Mouse (Mus musculus) heart, adult 2 months (tissue): ENCODE data around the gene Pak6. TPM values are rescaled to one million over a fixed set of nuclear protein-coding genes. Genes with fewer than 3 reads are reported as not detected.

Experiments used
- DNase-seq, 2 experiments: peaks; one replicate each; pipeline ENCODE4 v3.0.0; 2021
- H3K27ac ChIP-seq: fragments of 200-600 bp; 2 replicates; pipeline ENCODE4 v1.8.1; 2022
- H3K27me3 ChIP-seq: fragments of 200-500 bp; 2 replicates; pipeline ENCODE4 v1.6.1; 2012; ENCODE audit warnings: mild to moderate bottlenecking, low read length, inconsistent platforms, mixed read lengths; ENCODE audit not compliant: control insufficient read depth, insufficient read depth
- H3K36me3 ChIP-seq: fragments of 200-500 bp; 2 replicates; pipeline ENCODE4 v1.6.1; 2012; ENCODE audit warnings: low read length, inconsistent platforms; ENCODE audit not compliant: control insufficient read depth, insufficient read depth
- H3K4me1 ChIP-seq: fragments of 200-500 bp; 2 replicates; pipeline ENCODE4 v1.6.1; 2011; ENCODE audit warnings: low read length; ENCODE audit not compliant: control insufficient read depth, insufficient read depth
- H3K4me3 ChIP-seq: fragments of 200-600 bp; 2 replicates; pipeline ENCODE4 v1.8.1; 2022
- H3K79me2 ChIP-seq: fragments of 200-500 bp; replicated peaks from 2 replicates; pipeline ENCODE4 v1.6.1; 2012; ENCODE audit warnings: mild to moderate bottlenecking, inconsistent platforms, low read length, moderate library complexity, mixed read lengths; ENCODE audit not compliant: control insufficient read depth, insufficient read depth
- H3K9ac ChIP-seq: fragments of 200-500 bp; 2 replicates; pipeline ENCODE4 v1.6.1; 2012; ENCODE audit warnings: low read depth, mild to moderate bottlenecking, control low read depth, inconsistent platforms, low read length, mixed read lengths
- CTCF ChIP-seq: fragments of 200-600 bp; IDR thresholded peaks from 2 replicates; pipeline ENCODE4 v1.8.1; 2022; ENCODE audit warnings: antibody characterized with exemption, mild to moderate bottlenecking, moderate library complexity
- EP300 ChIP-seq: fragments of 200-500 bp; IDR thresholded peaks from 2 replicates; pipeline ENCODE4 v1.6.1; 2011; ENCODE audit warnings: low read depth, low read length, control low read depth; ENCODE audit not compliant: insufficient read depth
- POLR2A ChIP-seq: fragments of 200-500 bp; IDR thresholded peaks from 2 replicates; pipeline ENCODE4 v1.6.1; 2011; ENCODE audit warnings: mild to moderate bottlenecking, low read depth, low read length, control low read depth; ENCODE audit not compliant: insufficient read depth
- WGBS: fragments of 180-500 bp; shearing (Covaris S2); methylation state at CpG from one replicate; pipeline ENCODE4 v1.1.7; 2018; 5-methylcytosine and 5-hydroxymethylcytosine counted together
- intact Hi-C: fragments of 180-260 bp; cut with DNase I; formaldehyde crosslinking; loops from one replicate; pipeline ENCODE4 v1.15.1; 2025
- polyA plus RNA-seq: library from polyadenylated mRNA; depleted of rRNA; stranded (reverse); fragments of >200 nt; gene quantifications from 2 replicates; pipeline ENCODE4 v1.2.3, GENCODE M21; 2012
- total RNA-seq, 2 experiments: library from RNA; stranded (reverse); gene quantifications; 2 replicates each; pipeline ENCODE4 v1.2.3; 2021

Gene Pak6
- total and polyA plus RNA-seq, 3 experiments: 6.1 to 11.1 (median 8.1) TPM

- no peaks in the 10 kb centered on the region for H3K27me3 ChIP-seq
Observed at GRCm38 (mm10) chr2:118669245-118669644, 6.1 kb downstream of the Pak6 start.

GRCm38 (mm10) chr2:118669785-118670184 is 6.7 kb downstream of the Pak6 start:
- no peaks in the 10 kb centered on the region for H3K27me3 ChIP-seq
- TF ChIP-seq CTCF: no peak
- no peak for TF ChIP-seq POLR2A
- TF ChIP-seq EP300: no peak
- H3K4me3 ChIP-seq: no peak overlapping the region
- no peak overlapping the region for H3K27ac ChIP-seq
- H3K79me2 ChIP-seq: no peaks in the 10 kb centered on the region
- no peaks in the 10 kb centered on the region for H3K36me3 ChIP-seq
- H3K9ac ChIP-seq: no peak overlapping the region
- DNase-seq: no peak
- H3K4me1 ChIP-seq: no peaks in the 10 kb centered on the region
- WGBS: 33% methylated on average over 2 of the region's 2 CpGs
- intact Hi-C loops: no loop called here

More at GRCm38 (mm10) chr2:118669245-118669644, 6.1 kb downstream of the Pak6 start:
- intact Hi-C loops: no loop called here
- TF ChIP-seq POLR2A: no peak
- TF ChIP-seq CTCF: no peak
- no peak for TF ChIP-seq EP300
- no peak for DNase-seq
- H3K4me3 ChIP-seq: no peak overlapping the region
- WGBS: 64% methylated on average over 6 of the region's 6 CpGs
- no peaks in the 10 kb centered on the region for H3K79me2 ChIP-seq
- H3K4me1 ChIP-seq: no peaks in the 10 kb centered on the region
- no peak overlapping the region for H3K9ac ChIP-seq
- no peak overlapping the region for H3K27ac ChIP-seq
- H3K36me3 ChIP-seq: no peaks in the 10 kb centered on the region

DNA sequence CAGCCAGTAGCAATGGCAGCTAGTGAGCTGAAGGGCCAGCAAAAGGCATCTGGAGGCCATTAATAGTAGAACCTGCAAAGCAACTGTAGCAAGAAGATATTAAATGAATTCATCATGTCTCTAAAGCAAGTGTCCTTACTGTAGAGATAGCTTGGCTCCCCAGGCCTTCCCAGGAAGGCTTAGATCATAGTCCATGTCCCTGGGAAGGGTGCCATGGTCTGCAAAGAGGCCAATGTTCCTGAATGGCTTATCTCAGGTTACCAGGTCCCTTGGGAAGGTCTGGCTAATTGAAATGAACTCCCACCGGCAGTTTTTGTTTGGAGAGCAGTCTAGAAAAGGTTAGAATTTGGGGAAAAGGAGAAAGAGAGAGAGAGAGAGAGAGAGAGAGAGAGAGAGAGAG is 8.6 kb downstream of the Pak6 start:
- intact Hi-C loops: no loop called here
- no peaks in the 10 kb centered on the region for H3K79me2 ChIP-seq
- H3K36me3 ChIP-seq: no peaks in the 10 kb centered on the region
- peaks cover 3% of the 10 kb centered on the region; the same call in 1 of the 2 replicates for H3K27me3 ChIP-seq
- peaks cover 1% of the 10 kb centered on the region; the same call in 1 of the 2 replicates for H3K4me1 ChIP-seq
- H3K27ac ChIP-seq: no peak overlapping the region
- 16% methylated on average over 1 of the region's 1 CpGs for WGBS
- H3K4me3 ChIP-seq: no peak overlapping the region
- DNase-seq: no peak
- no peak for TF ChIP-seq EP300
- no peak for TF ChIP-seq CTCF
- TF ChIP-seq POLR2A: no peak
- H3K9ac ChIP-seq: no peak overlapping the region

DNA sequence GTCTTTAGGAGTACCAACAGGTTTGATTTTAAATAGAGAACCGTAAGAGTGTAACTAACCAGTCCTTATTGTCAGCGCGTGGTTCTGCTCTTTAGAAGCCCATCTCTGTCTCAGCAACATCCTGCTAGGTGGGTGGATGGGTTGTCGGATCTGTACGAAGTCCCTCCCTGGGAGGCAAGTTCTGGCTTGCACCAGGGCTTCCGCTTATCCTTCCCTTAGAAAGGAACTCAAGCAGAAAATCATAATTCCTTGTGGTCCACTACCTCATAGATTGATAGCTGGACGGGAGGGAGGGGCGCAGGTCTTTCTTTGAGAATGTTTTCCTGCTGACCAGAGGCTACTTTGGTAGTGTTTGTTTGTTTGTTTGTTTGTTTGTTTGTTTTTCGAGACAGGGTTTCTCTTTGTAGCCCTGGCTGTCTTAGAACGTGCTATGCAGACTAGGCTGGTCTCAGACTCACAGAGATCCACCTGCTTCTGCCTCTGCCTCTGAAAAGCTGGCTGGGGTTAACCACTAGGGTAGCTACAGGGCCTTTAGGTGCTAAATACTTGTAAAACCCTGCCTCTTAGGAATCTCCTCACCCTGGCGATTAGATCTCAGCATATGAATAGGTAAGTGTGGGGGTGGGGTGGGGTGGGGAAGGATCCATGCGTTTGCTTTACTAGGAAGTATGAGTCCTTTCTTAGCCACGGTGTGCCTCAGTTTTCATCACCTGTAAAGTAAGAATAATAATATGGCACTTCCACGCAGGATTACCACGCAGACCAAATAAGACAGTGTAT is 10.8 kb downstream of the Pak6 start:
- no peaks in the 10 kb centered on the region for H3K79me2 ChIP-seq
- intact Hi-C loops: no loop called here
- peaks cover 1% of the 10 kb centered on the region; the same call in 1 of the 2 replicates for H3K4me1 ChIP-seq
- 44% methylated on average over 15 of the region's 15 CpGs for WGBS
- no peak for TF ChIP-seq EP300
- TF ChIP-seq POLR2A: no peak
- TF ChIP-seq CTCF: no peak
- H3K36me3 ChIP-seq: no peaks in the 10 kb centered on the region
- no peak overlapping the region for H3K27ac ChIP-seq
- H3K27me3 ChIP-seq: peaks cover 12% of the 10 kb centered on the region
- no peak for DNase-seq
- no peak overlapping the region for H3K4me3 ChIP-seq
- no peak overlapping the region for H3K9ac ChIP-seq

GRCm38 (mm10) chr2:118674500-118674899 is 11.4 kb downstream of the Pak6 start:
- no peak for DNase-seq
- TF ChIP-seq CTCF: no peak
- TF ChIP-seq POLR2A: no peak
- no peak for TF ChIP-seq EP300
- peaks cover 12% of the 10 kb centered on the region for H3K27me3 ChIP-seq
- 33% methylated on average over 7 of the region's 7 CpGs for WGBS
- H3K27ac ChIP-seq: no peak overlapping the region
- H3K79me2 ChIP-seq: no peaks in the 10 kb centered on the region
- peaks cover 1% of the 10 kb centered on the region; the same call in 1 of the 2 replicates for H3K4me1 ChIP-seq
- no peaks in the 10 kb centered on the region for H3K36me3 ChIP-seq
- H3K9ac ChIP-seq: no peak overlapping the region
- intact Hi-C loops: no loop called here
- no peak overlapping the region for H3K4me3 ChIP-seq
